Mouse (Mus musculus) induced T-regulatory cell, adult 2 months (primary cell): ENCODE measurements around the gene Fam234b.
A peak's percentile ranks its signal among the peaks of the same experiment; 100 is the strongest.

Source experiments
- DNase-seq: peaks from one replicate; pipeline ENCODE4 v3.0.0-alpha.2; 2012; ENCODE audit warnings: low read depth

Gene Fam234b

GRCm38 (mm10) chr6:135228465-135228941, 30.7 kb downstream of the Fam234b start:
- no peak for DNase-seq

- DNase-seq = no peak
Observed at GRCm38 (mm10) chr6:135230586-135230985, 32.8 kb downstream of the Fam234b start.

GRCm38 (mm10) chr6:135232443-135233182, 34.8 kb downstream of the Fam234b start:
- DNase-seq = no peak

GRCm38 (mm10) chr6:135235742-135236141, 38.0 kb downstream of the Fam234b start:
- DNase-seq = no peak

- DNase-seq = no peak
Observed at GRCm38 (mm10) chr6:135236576-135236975, 38.8 kb downstream of the Fam234b start.

- DNase-seq = no peak
Observed at GRCm38 (mm10) chr6:135237326-135237725, 39.5 kb downstream of the Fam234b start.

GRCm38 (mm10) chr6:135238211-135238610, 40.4 kb downstream of the Fam234b start:
- DNase-seq = no peak

GRCm38 (mm10) chr6:135240361-135240760, 42.6 kb downstream of the Fam234b start:
- DNase-seq = no peak

GRCm38 (mm10) chr6:135245586-135245985, 47.8 kb downstream of the Fam234b start:
- no peak for DNase-seq

GRCm38 (mm10) chr6:135247861-135248260, 50.1 kb downstream of the Fam234b start:
- no peak for DNase-seq

GRCm38 (mm10) chr6:135249846-135250531, 52.2 kb downstream of the Fam234b start:
- DNase-seq = peak; percentile 65

- no peak for DNase-seq
Observed at GRCm38 (mm10) chr6:135250926-135251699, 53.3 kb downstream of the Fam234b start.

GRCm38 (mm10) chr6:135251849-135252727, 54.3 kb downstream of the Fam234b start:
- no peak for DNase-seq

- peak; percentile 53 for DNase-seq
Observed at GRCm38 (mm10) chr6:135252728-135253077, 54.9 kb downstream of the Fam234b start.

- DNase-seq = no peak
Observed at GRCm38 (mm10) chr6:135254153-135254552, 56.4 kb downstream of the Fam234b start, which contains the start of gene Gsg1. TSS of gene Gsg1 (minus strand) at chr6:135254351.

GRCm38 (mm10) chr6:135260435-135260834, 62.7 kb downstream of the Fam234b start:
- no peak for DNase-seq

GRCm38 (mm10) chr6:135261124-135261523, 63.3 kb downstream of the Fam234b start:
- no peak for DNase-seq

GRCm38 (mm10) chr6:135262565-135262964, 64.8 kb downstream of the Fam234b start:
- DNase-seq = no peak

GRCm38 (mm10) chr6:135264136-135264535, 66.4 kb downstream of the Fam234b start:
- peak; percentile 25 for DNase-seq

GRCm38 (mm10) chr6:135266056-135266455, 68.3 kb downstream of the Fam234b start:
- DNase-seq = no peak

- no peak for DNase-seq
Observed at GRCm38 (mm10) chr6:135267221-135267620, 69.4 kb downstream of the Fam234b start.

- no peak for DNase-seq
Observed at GRCm38 (mm10) chr6:135268392-135268791, 70.6 kb downstream of the Fam234b start.
